14 mouse cellular contexts compared by ENCODE assay signal in the genomic region with DNA sequence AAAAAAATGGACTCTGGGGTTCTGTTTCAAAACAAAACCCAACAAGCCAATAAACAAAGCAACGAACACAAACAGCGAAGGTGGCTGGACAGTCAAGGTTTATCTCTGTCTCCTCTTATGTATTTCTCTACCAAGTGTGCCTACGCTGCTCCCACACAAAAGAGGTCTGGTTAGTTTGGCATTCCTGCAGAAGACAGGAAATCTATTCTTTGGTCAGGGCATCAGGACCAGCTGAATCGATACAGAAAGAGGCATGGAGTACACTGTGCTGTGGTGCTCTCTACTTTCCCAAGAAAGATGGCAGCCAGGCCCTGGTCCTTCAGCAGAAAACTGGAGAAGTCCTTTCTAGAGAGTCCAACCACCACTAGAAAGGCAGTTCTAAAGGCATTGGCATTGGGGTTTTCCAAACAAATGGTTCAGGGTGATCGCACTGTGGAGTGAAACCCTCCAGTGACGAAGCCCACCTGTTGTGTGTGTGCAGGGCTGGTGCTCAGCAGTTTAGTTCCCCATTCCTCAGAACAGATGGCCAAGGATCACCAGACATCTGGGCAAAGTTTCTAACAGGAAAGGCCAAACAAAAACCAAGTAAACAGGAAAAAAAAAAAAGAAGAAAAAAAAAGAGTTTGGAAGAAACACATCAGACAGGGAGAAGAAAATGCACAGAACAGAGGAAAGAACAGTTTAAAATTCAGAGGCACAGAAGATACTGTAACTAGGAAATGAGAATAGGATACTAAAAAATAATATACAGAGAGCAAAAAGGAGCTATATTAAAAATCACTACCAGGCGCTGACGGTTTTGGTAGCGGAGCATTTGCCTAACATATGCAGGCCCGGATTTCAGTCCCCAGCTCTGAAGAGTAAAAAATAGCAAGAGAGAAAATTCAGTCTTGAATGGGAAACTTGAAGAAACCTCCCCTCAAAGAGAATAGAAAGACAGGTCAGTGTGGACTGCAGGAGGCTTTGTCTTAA.
"Had no signal": no experiment of that assay in that cellular context is flagged by ENCODE, and none has a peak within 500 bp of the region (broad histone marks: within the 10 kb centered on the region; RNA-seq: fewer than 3 reads in every experiment).

No protein-coding gene starts in this region.

- H3K4me3 ChIP-seq: layer of hippocampus, adult 2 months; limb, embryonic 12.5 days; megakaryocyte, embryonic 14.5 days; midbrain, embryonic 13.5 days; neural tube, embryonic 12.5 days; stomach, embryonic 15.5 days had no signal

- H3K27ac ChIP-seq: kidney, postnatal 0 days; layer of hippocampus, adult 2 months; limb, embryonic 12.5 days; liver, embryonic 14.5 days; midbrain, embryonic 13.5 days; neural tube, embryonic 12.5 days; stomach, embryonic 15.5 days had no signal

- H3K9me3 ChIP-seq: limb, embryonic 12.5 days; megakaryocyte, embryonic 14.5 days; midbrain, embryonic 13.5 days; neural tube, embryonic 12.5 days; stomach, embryonic 15.5 days had no signal

- H3K4me1 ChIP-seq: neural tube, embryonic 12.5 days; stomach, embryonic 15.5 days had no signal

- H3K27me3 ChIP-seq: limb, embryonic 12.5 days; neural tube, embryonic 12.5 days; stomach, embryonic 15.5 days had no signal

- H3K9ac ChIP-seq: limb, embryonic 12.5 days; liver, embryonic 14.5 days; midbrain, embryonic 13.5 days; neural tube, embryonic 12.5 days; stomach, embryonic 15.5 days had no signal

- H3K4me2 ChIP-seq: limb, embryonic 12.5 days; midbrain, embryonic 13.5 days; neural tube, embryonic 12.5 days; stomach, embryonic 15.5 days had no signal

- H3K36me3 ChIP-seq: limb, embryonic 12.5 days; midbrain, embryonic 13.5 days; neural tube, embryonic 12.5 days; stomach, embryonic 15.5 days had no signal

- ATAC-seq: inflammation-experienced regulatory T-cells, adult 6 months; intestine, postnatal 0 days; midbrain, embryonic 13.5 days had no signal

- DNase-seq: kidney, adult 8-10 months; retina, postnatal 1 day; thymus, adult 2 months; thymus, postnatal 25 days had no signal
